In genomic region chr6:91472868-91473804, GRCm38 (mm10) we compare ENCODE assay signal across 8 mouse cellular contexts. TPM values are rescaled to one million over a fixed set of nuclear protein-coding genes. Genes with fewer than 3 reads are reported as not detected.
DNase-seq lines count a peak whose midpoint lies in the region; ATAC-seq lines count a peak whose summit lies in the region.

Gene Chchd4, minus strand, starts transcription at chr6:91473546.
Gene Tmem43, plus strand, starts transcription at chr6:91473703.

- H3K27me3 ChIP-seq in lung, embryonic 16.5 days (ENCODE audit: control insufficient read depth, insufficient read depth, low read depth, low read length), result no peaks in the 10 kb centered on the region

- peak within 1 kb of the TSS; percentile 87 for H3K4me3 ChIP-seq in lung, embryonic 16.5 days (ENCODE audit: low read length)

- peak; percentile 99 for DNase-seq in MEL-GATA-1-ER (ENCODE audit: extremely low read depth, low read depth)
- DNase-seq in cerebellum, adult 8-10 months, result peak; percentile 98
- DNase-seq in forelimb bud, embryonic 11.5 days (ENCODE audit: low read depth, low spot score), result peak; percentile 100
- DNase-seq in layer of hippocampus, adult 9-10 months (ENCODE audit: low spot score), result peak; percentile 98
- DNase-seq in ovary, postnatal 10 days (ENCODE audit: low spot score), result peak; percentile 90
- peak; percentile 97 for DNase-seq in thymus, postnatal 10 days (ENCODE audit: low spot score in 2 of 2)

- no peaks in the 10 kb centered on the region for H3K9me3 ChIP-seq in lung, embryonic 16.5 days (ENCODE audit: control insufficient read depth, low read length)

- WGBS in lung, embryonic 16.5 days, result under 1% methylated on average over 74 of the region's 74 CpGs

- peak; percentile 92 to 93 for ATAC-seq in hematopoietic stem cell, adult 5-6 weeks (replicated peaks in 1 of 2; ENCODE audit: insufficient read depth in 1 of 2, low FRiP score in 2 of 2, low TSS enrichment in 1 of 2, low read depth in 1 of 2, poor library complexity in 2 of 2, severe bottlenecking in 2 of 2)
- peak; percentile 97 for ATAC-seq in lung, embryonic 16.5 days (ENCODE audit: low read depth)

- peak within 1 kb of the TSS; percentile 79 for H3K4me2 ChIP-seq in lung, embryonic 16.5 days (ENCODE audit: low read depth, low read length)

- H3K27ac ChIP-seq in lung, embryonic 16.5 days (ENCODE audit: low read length), result peak within 1 kb of the TSS; percentile 77

- H3K9ac ChIP-seq in lung, embryonic 16.5 days (ENCODE audit: low read length), result peak within 1 kb of the TSS; percentile 87

- H3K4me1 ChIP-seq in lung, embryonic 16.5 days (replicated peaks; ENCODE audit: control insufficient read depth, insufficient read depth, low read length), result peaks cover 15% of the 10 kb centered on the region

- H3K36me3 ChIP-seq in lung, embryonic 16.5 days (ENCODE audit: control insufficient read depth, insufficient read depth, low read length), result 0 out of 2 replicates have a peak, but pooled peaks cover 2% of the 10 kb centered on the region

RNA-seq across cellular contexts. Expression of gene Chchd4, which starts in this region (rescaled TPM):
- 14.4 and 20.3 TPM in 2 replicates for total RNA-seq in hematopoietic stem cell, adult 5-6 weeks (2017)
- polyA plus RNA-seq in lung, embryonic 16.5 days (2015; fragmentation: Nextera tagmentation; extraction: Ambion mirVana), result 22.2 and 23.8 TPM in 2 replicates

RNA-seq across cellular contexts. Expression of gene Tmem43, which starts in this region (rescaled TPM):
- 53.8 and 62.5 TPM in 2 replicates for total RNA-seq in hematopoietic stem cell, adult 5-6 weeks (2017)
- polyA plus RNA-seq in lung, embryonic 16.5 days (2015; fragmentation: Nextera tagmentation; extraction: Ambion mirVana), result 52.4 and 57.1 TPM in 2 replicates

Comparison
In these comparisons a context has a peak if more than half of its experiments do, and no peak if none do; other contexts are left out.
1. Peak in every context shown above with its lines: DNase-seq, ATAC-seq, H3K4me3 ChIP-seq and H3K27ac ChIP-seq.